Mouse (Mus musculus) heart, embryonic 14.5 days (tissue): ENCODE measurements around the gene Tmem107. TPM values are rescaled to one million over a fixed set of nuclear protein-coding genes. Genes with fewer than 3 reads are reported as not detected.

Source experiments
- ATAC-seq: fragments of 200-750 bp; cut with Nextera tagmentation; 2 replicates; pipeline ENCODE4 v1.8.0; 2017; ENCODE audit warnings: low read depth, moderate TSS enrichment; ENCODE audit not compliant: insufficient number of reproducible peaks, insufficient read depth, low FRiP score
- H3K27ac ChIP-seq, 2 experiments: fragments of 200-500 bp in 1 of 2; fragments of 300-500 bp in 1 of 2; sonication (generic) in 1 of 2; replicated peaks in 1 of 2; 2 replicates each; pipeline ENCODE4 v1.5.1; 2012 to 2014; ENCODE audit warnings: low read depth in 2 of 2, low read length in 2 of 2, control low read depth in 1 of 2, mild to moderate bottlenecking in 1 of 2, mixed read lengths in 1 of 2; ENCODE audit not compliant: control insufficient read depth in 1 of 2, insufficient read depth in 1 of 2
- H3K27me3 ChIP-seq: fragments of 300-500 bp; sonication (generic); 2 replicates; pipeline ENCODE4 v1.6.1; 2014; ENCODE audit warnings: mild to moderate bottlenecking, low read length, control low read depth; ENCODE audit not compliant: control insufficient read depth, insufficient read depth
- H3K36me3 ChIP-seq: fragments of 300-500 bp; sonication (generic); 2 replicates; pipeline ENCODE4 v1.6.1; 2014; ENCODE audit warnings: mild to moderate bottlenecking, control low read depth, low read length, mixed read lengths; ENCODE audit not compliant: control insufficient read depth, insufficient read depth
- H3K4me1 ChIP-seq, 2 experiments: fragments of 200-500 bp in 1 of 2; fragments of 300-500 bp in 1 of 2; sonication (generic) in 1 of 2; 2 replicates each; pipeline ENCODE4 v1.6.1; 2012 to 2014; ENCODE audit warnings: low read length in 2 of 2, control low read depth in 1 of 2, mixed read lengths in 1 of 2; ENCODE audit not compliant: control insufficient read depth in 2 of 2, insufficient read depth in 2 of 2
- H3K4me2 ChIP-seq: fragments of 300-500 bp; sonication (generic); 2 replicates; pipeline ENCODE4 v1.6.1; 2014; ENCODE audit warnings: mild to moderate bottlenecking, low read length
- H3K4me3 ChIP-seq, 2 experiments: fragments of 200-500 bp in 1 of 2; fragments of 300-500 bp in 1 of 2; sonication (generic) in 1 of 2; 2 replicates each; pipeline ENCODE4 v1.5.1; 2012 to 2014; ENCODE audit warnings: low read length in 2 of 2, mild to moderate bottlenecking in 2 of 2, control low read depth in 1 of 2, low read depth in 1 of 2, moderate library complexity in 1 of 2; ENCODE audit not compliant: control insufficient read depth in 1 of 2, insufficient read depth in 1 of 2
- H3K9ac ChIP-seq: fragments of 300-500 bp; sonication (generic); 2 replicates; pipeline ENCODE4 v1.6.1; 2014; ENCODE audit warnings: mild to moderate bottlenecking, low read length
- H3K9me3 ChIP-seq: fragments of 300-500 bp; sonication (generic); 2 replicates; pipeline ENCODE4 v1.6.1; 2016; ENCODE audit warnings: low read length, control low read depth; ENCODE audit not compliant: control insufficient read depth
- WGBS: fragments of 180-500 bp; shearing (Covaris S2); extraction: QIAGEN DNeasy Blood & Tissue Kit; methylation state at CpG from one replicate; pipeline ENCODE4 v1.1.7; 2014; 5-methylcytosine and 5-hydroxymethylcytosine counted together
- polyA plus RNA-seq: library from polyadenylated mRNA; unstranded; fragments of >200 nt; fragmentation: Nextera tagmentation; extraction: Ambion mirVana; gene quantifications from 2 replicates; pipeline ENCODE4 v1.2.1, GENCODE M21; 2014

The Tmem107 gene
- polyA plus RNA-seq, 1 experiment from 2014 or later: 33.5 TPM

GRCm38 (mm10) chr11:69096987-69097900 lies 26.6 kb downstream of the Tmem107 start:
- ATAC-seq: peak; percentile 69
- WGBS: 2% methylated on average over 29 of the region's 29 CpGs
- Histone ChIP-seq H3K4me3 (peak overlapping the region; percentile 39 to 65), H3K4me2 (peak overlapping the region; percentile 93), H3K9ac (peak overlapping the region; percentile 88), H3K4me1 (peaks cover 29 to 45% of the 10 kb centered on the region in 2 experiments), H3K36me3 (peaks cover 24% of the 10 kb centered on the region), H3K9me3 (no peaks in the 10 kb centered on the region), H3K27ac (peak overlapping the region; percentile 89 to 99), H3K27me3 (no peaks in the 10 kb centered on the region)

GRCm38 (mm10) chr11:69098039-69098761 lies 27.6 kb downstream of the Tmem107 start:
- no peak for ATAC-seq
- Histone ChIP-seq H3K4me1 (peaks cover 29 to 45% of the 10 kb centered on the region in 2 experiments), H3K27ac (peak overlapping the region; percentile 89 to 99), H3K9me3 (no peaks in the 10 kb centered on the region), H3K36me3 (peaks cover 29% of the 10 kb centered on the region), H3K4me3 (peak overlapping the region; percentile 53 to 57; a peak in 3 of 4 replicates), H3K9ac (peak overlapping the region; percentile 88), H3K4me2 (peak overlapping the region; percentile 93), H3K27me3 (no peaks in the 10 kb centered on the region)
- WGBS: 18% methylated on average over 8 of the region's 8 CpGs

- WGBS: under 1% methylated on average over 19 of the region's 19 CpGs
- no peaks in the 10 kb centered on the region for H3K27me3 ChIP-seq
- peak overlapping the region; percentile 88 for H3K9ac ChIP-seq
- H3K4me3 ChIP-seq: peak overlapping the region; percentile 53 to 57
- peaks cover 29 to 45% of the 10 kb centered on the region in 2 experiments for H3K4me1 ChIP-seq
- H3K4me2 ChIP-seq: peak overlapping the region; percentile 93
- ATAC-seq: peak; percentile 5
- H3K27ac ChIP-seq: peak overlapping the region; percentile 89 to 99
- no peaks in the 10 kb centered on the region for H3K9me3 ChIP-seq
- peaks cover 34% of the 10 kb centered on the region for H3K36me3 ChIP-seq
Measured at GRCm38 (mm10) chr11:69098762-69099091, 28.1 kb downstream of the Tmem107 start.

- WGBS: 2% methylated on average over 22 of the region's 22 CpGs
- Histone ChIP-seq H3K9ac (peak overlapping the region; percentile 88), H3K4me2 (peak overlapping the region; percentile 93), H3K9me3 (no peaks in the 10 kb centered on the region), H3K36me3 (peaks cover 40% of the 10 kb centered on the region), H3K27ac (peak overlapping the region; percentile 89 to 99), H3K27me3 (no peaks in the 10 kb centered on the region), H3K4me1 (peaks cover 29 to 43% of the 10 kb centered on the region in 2 experiments), H3K4me3 (peak overlapping the region; percentile 53 to 57)
- ATAC-seq: no peak
Measured at GRCm38 (mm10) chr11:69099177-69099914, 28.7 kb downstream of the Tmem107 start.

GRCm38 (mm10) chr11:69099915-69100345 lies 29.3 kb downstream of the Tmem107 start:
- Histone ChIP-seq H3K4me1 (peaks cover 29 to 40% of the 10 kb centered on the region in 2 experiments), H3K4me2 (peak overlapping the region; percentile 93), H3K4me3 (peak overlapping the region; percentile 53 to 57), H3K27me3 (no peaks in the 10 kb centered on the region), H3K27ac (peak overlapping the region; percentile 89 to 99), H3K9me3 (no peaks in the 10 kb centered on the region), H3K9ac (peak overlapping the region; percentile 88), H3K36me3 (peaks cover 46% of the 10 kb centered on the region)
- under 1% methylated on average over 23 of the region's 23 CpGs for whole genome bisulfite sequencing
- ATAC-seq: peak; percentile 27

GRCm38 (mm10) chr11:69100639-69101360 lies 30.2 kb downstream of the Tmem107 start:
- no peak for ATAC-seq
- Histone ChIP-seq H3K4me3 (peak overlapping the region in 1 of 2 experiments; percentile 53; a peak in 2 of 4 replicates), H3K36me3 (peaks cover 55% of the 10 kb centered on the region), H3K9me3 (no peaks in the 10 kb centered on the region), H3K4me1 (peaks cover 29 to 40% of the 10 kb centered on the region in 2 experiments), H3K27me3 (no peaks in the 10 kb centered on the region), H3K27ac (peak overlapping the region; percentile 79 to 99), H3K9ac (peak overlapping the region; percentile 70), H3K4me2 (peak overlapping the region; percentile 93)
- whole genome bisulfite sequencing: 86% methylated on average over 20 of the region's 20 CpGs
